Mouse (Mus musculus) neural tube, embryonic 14.5 days (tissue): ENCODE measurements around the gene Dock2. TPM values are rescaled to one million over a fixed set of nuclear protein-coding genes. Genes with fewer than 3 reads are reported as not detected.
A peak's percentile ranks its signal among the peaks of the same experiment; 100 is the strongest.

Experiments
- ATAC-seq: fragments of 200-750 bp; cut with Nextera tagmentation; 2 replicates; pipeline ENCODE4 v1.8.0; 2017; ENCODE audit warnings: low read depth, mild to moderate bottlenecking, moderate TSS enrichment, moderate library complexity
- H3K27ac ChIP-seq: fragments of 300-500 bp; sonication (generic); 2 replicates; pipeline ENCODE4 v1.5.1; 2014; ENCODE audit warnings: low read depth, mild to moderate bottlenecking, control low read depth, low read length, moderate library complexity, mixed read lengths
- H3K27me3 ChIP-seq: fragments of 300-500 bp; sonication (generic); 2 replicates; pipeline ENCODE4 v1.6.1; 2014; ENCODE audit warnings: low read length; ENCODE audit not compliant: control insufficient read depth, insufficient read depth
- H3K36me3 ChIP-seq: fragments of 300-500 bp; sonication (generic); 2 replicates; pipeline ENCODE4 v1.6.1; 2014; ENCODE audit warnings: low read length, mixed read lengths; ENCODE audit not compliant: control insufficient read depth, insufficient read depth
- H3K4me1 ChIP-seq: fragments of 300-500 bp; sonication (generic); 2 replicates; pipeline ENCODE4 v1.6.1; 2014; ENCODE audit warnings: low read length; ENCODE audit not compliant: control insufficient read depth, insufficient read depth
- H3K4me2 ChIP-seq: fragments of 300-500 bp; sonication (generic); 2 replicates; pipeline ENCODE4 v1.6.1; 2014; ENCODE audit warnings: mild to moderate bottlenecking, low read depth, low read length, control low read depth
- H3K4me3 ChIP-seq: fragments of 300-500 bp; sonication (generic); 2 replicates; pipeline ENCODE4 v1.5.1; 2014; ENCODE audit warnings: low read depth, low read length, control low read depth, mixed read lengths
- H3K9ac ChIP-seq: fragments of 300-500 bp; sonication (generic); replicated peaks from 2 replicates; pipeline ENCODE4 v1.6.1; 2014; ENCODE audit warnings: low read depth, mild to moderate bottlenecking, control low read depth, low read length, mixed read lengths
- H3K9me3 ChIP-seq: fragments of 300-500 bp; sonication (generic); 2 replicates; pipeline ENCODE4 v1.6.1; 2016; ENCODE audit warnings: low read length; ENCODE audit not compliant: control insufficient read depth
- WGBS: fragments of 180-500 bp; shearing (Covaris S2); extraction: QIAGEN DNeasy Blood & Tissue Kit; methylation state at CpG from one replicate; pipeline ENCODE4 v1.1.7; 2014; 5-methylcytosine and 5-hydroxymethylcytosine counted together
- polyA plus RNA-seq: library from polyadenylated mRNA; unstranded; fragments of >200 nt; fragmentation: Nextera tagmentation; extraction: Ambion mirVana; gene quantifications from 2 replicates; pipeline ENCODE4 v1.2.1, GENCODE M21; 2014

Dock2 gene
- polyA plus RNA-seq, 1 experiment from 2014 or later, result 0.83 TPM

DNA sequence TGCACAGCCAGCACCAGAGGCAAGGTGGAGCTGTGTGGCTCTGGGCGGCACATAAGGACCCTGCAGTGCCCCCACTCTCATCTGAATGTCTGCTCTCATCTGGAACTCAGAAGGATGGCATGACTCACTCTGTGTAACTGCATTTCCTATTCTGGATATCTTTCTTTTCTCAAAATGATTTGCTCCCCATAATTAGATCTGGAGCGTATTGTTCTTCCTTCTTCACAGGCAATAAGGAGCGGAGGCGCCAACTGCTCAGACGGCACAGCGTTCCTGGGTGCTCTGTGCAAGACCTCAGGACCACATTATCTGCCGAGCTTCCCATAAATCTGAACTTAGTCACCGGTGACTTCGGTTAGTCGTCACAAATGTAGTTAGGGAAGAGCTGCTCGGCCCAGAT, 75.4 kb downstream of the Dock2 start:
- Histone ChIP-seq H3K4me2 (no peak overlapping the region), H3K27ac (no peak overlapping the region), H3K9ac (no peak overlapping the region), H3K36me3 (no peaks in the 10 kb centered on the region), H3K4me1 (no peaks in the 10 kb centered on the region), H3K4me3 (no peak overlapping the region), H3K9me3 (no peaks in the 10 kb centered on the region), H3K27me3 (no peaks in the 10 kb centered on the region)
- ATAC-seq, result no peak
- WGBS, result 65% methylated on average over 11 of the region's 11 CpGs

DNA sequence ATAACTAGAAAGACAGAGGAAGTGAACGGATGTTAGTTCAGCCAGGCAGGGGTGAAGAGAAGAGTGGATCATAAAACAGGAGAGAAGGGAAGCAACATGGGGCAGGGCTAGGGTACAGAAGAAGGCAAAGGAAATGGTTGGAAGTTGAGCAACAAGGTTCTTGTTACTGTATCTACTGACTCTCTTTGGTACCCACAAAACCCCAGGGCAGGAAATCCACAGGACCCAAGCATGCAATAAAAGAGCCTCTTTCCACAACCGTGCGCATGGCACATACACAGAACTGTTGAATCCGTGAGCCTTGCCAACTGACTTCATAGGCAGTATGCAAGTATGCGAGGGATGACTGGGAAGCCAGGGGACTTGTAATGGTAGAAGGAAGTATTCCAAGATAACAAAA, 76.3 kb downstream of the Dock2 start:
- H3K4me2 ChIP-seq, result no peak overlapping the region
- H3K9ac ChIP-seq, result no peak overlapping the region
- no peak overlapping the region for H3K4me3 ChIP-seq
- H3K9me3 ChIP-seq, result no peaks in the 10 kb centered on the region
- H3K4me1 ChIP-seq, result no peaks in the 10 kb centered on the region
- no peak for ATAC-seq
- H3K27ac ChIP-seq, result no peak overlapping the region
- WGBS, result 91% methylated on average over 5 of the region's 5 CpGs
- no peaks in the 10 kb centered on the region for H3K36me3 ChIP-seq
- no peaks in the 10 kb centered on the region for H3K27me3 ChIP-seq

DNA sequence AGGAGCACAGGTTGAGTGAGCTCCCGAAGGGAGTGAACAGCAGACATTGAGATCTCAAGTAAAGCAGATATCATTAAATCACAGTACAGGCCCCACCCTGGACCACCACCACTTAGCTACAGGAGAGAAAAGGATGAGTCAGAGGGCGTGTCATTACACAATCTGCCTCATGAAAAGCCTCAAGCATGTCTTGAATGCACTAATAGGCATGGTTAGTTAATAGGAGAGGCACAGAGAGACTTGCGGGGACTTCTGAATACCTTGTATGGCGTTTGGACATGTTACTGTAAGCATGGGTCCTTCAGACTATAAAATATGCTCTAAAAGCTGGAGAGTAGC, 78.6 kb downstream of the Dock2 start:
- H3K27ac ChIP-seq, result no peak overlapping the region
- H3K9ac ChIP-seq, result no peak overlapping the region
- no peaks in the 10 kb centered on the region for H3K4me1 ChIP-seq
- H3K4me3 ChIP-seq, result no peak overlapping the region
- H3K36me3 ChIP-seq, result no peaks in the 10 kb centered on the region
- ATAC-seq, result no peak
- 74% methylated on average over 4 of the region's 4 CpGs for WGBS
- H3K4me2 ChIP-seq, result no peak overlapping the region
- H3K27me3 ChIP-seq, result no peaks in the 10 kb centered on the region
- H3K9me3 ChIP-seq, result no peaks in the 10 kb centered on the region

DNA sequence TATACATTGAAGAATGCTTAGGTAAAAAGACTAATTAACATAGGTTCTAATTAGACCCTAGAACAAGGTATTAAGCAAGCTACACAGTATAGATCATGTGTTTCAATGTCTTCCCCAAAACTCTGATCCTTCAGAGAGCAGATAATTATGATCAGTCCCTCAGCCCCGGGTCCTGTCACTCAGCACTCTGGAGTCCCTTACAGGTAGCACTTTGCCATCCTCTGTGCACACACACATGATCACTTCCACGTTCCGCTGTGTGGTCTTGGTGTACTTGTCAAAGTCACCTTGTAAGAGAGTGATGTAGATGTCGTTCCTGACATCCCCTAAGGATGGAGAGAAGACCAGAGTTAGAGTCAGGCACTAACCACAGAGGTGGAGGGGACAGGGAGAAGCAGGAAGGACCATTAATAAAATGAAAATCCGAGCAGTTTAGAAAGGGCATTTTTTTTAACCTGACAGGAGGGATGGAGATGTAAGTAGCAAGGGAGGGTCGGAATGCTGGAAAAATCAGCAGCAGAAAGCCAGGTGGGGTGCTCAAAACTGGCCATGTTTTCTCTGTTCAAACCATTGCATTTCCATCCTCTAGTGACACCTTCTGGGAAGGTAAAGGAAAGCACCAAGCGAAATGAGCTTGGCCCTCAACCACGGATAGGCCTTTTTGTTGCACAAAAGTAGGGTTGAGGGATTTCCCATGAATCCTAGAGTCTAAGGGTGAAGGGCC, 79.1 kb downstream of the Dock2 start:
- H3K9ac ChIP-seq, result no peak overlapping the region
- no peaks in the 10 kb centered on the region for H3K36me3 ChIP-seq
- H3K4me1 ChIP-seq, result no peaks in the 10 kb centered on the region
- no peak overlapping the region for H3K4me3 ChIP-seq
- H3K27me3 ChIP-seq, result no peaks in the 10 kb centered on the region
- no peaks in the 10 kb centered on the region for H3K9me3 ChIP-seq
- WGBS, result 58% methylated on average over 8 of the region's 8 CpGs
- peak; percentile 60 for ATAC-seq
- H3K4me2 ChIP-seq, result no peak overlapping the region
- no peak overlapping the region for H3K27ac ChIP-seq

- H3K4me3 ChIP-seq, result no peak overlapping the region
- ATAC-seq, result no peak
- no peaks in the 10 kb centered on the region for H3K27me3 ChIP-seq
- H3K36me3 ChIP-seq, result no peaks in the 10 kb centered on the region
- H3K4me1 ChIP-seq, result no peaks in the 10 kb centered on the region
- H3K9me3 ChIP-seq, result no peaks in the 10 kb centered on the region
- no peak overlapping the region for H3K9ac ChIP-seq
- WGBS, result 65% methylated on average over 6 of the region's 6 CpGs
- no peak overlapping the region for H3K27ac ChIP-seq
- no peak overlapping the region for H3K4me2 ChIP-seq
Measured at GRCm38 (mm10) chr11:34703851-34704250, 79.8 kb downstream of the Dock2 start.

DNA sequence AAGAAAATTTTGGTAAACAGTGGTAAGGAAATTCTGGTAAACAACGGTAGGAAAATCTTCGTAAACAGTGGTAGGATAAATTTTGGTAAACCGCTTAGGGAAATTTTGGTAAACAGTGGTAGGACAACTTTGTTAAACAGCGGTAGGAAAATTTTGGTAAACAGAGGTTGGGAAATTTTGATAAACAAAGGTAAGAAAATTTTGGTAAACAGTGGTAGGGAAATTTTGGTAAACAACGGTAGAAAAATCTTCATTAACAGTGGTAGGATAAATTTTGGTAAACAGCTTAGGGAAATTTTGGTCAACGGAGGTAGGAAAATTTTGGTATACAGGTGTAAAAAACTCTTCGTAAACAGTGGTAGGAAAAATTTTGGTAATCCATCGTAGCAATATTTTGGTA, 101.9 kb downstream of the Dock2 start:
- ATAC-seq, result no peak
- no peaks in the 10 kb centered on the region for H3K27me3 ChIP-seq
- H3K9ac ChIP-seq, result no peak overlapping the region
- WGBS, result 55% methylated on average over 8 of the region's 8 CpGs
- H3K9me3 ChIP-seq, result no peaks in the 10 kb centered on the region
- H3K27ac ChIP-seq, result no peak overlapping the region
- no peaks in the 10 kb centered on the region for H3K4me1 ChIP-seq
- H3K4me2 ChIP-seq, result no peak overlapping the region
- no peak overlapping the region for H3K4me3 ChIP-seq
- H3K36me3 ChIP-seq, result no peaks in the 10 kb centered on the region

DNA sequence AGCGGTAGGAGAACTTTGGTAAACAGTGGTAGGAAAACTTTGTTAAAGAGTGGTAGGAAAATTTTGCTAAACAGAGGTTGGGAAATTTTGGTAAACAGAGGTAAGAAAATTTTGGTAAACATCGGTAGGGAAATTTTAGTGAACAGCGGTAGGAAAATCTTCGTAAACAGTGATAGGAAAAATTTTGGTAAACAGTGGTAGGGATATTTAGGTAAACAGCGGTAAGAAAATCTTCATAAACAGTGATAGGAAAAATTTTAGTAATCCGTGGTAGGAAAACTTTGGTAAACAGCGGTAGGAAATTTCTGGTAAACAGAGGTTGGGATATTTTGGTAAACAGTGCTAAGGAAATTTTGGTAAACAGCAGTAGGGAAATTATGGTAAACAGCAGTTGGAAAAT, 239.1 kb downstream of the Dock2 start:
- Histone ChIP-seq H3K27me3 (no peaks in the 10 kb centered on the region), H3K36me3 (no peaks in the 10 kb centered on the region), H3K4me1 (no peaks in the 10 kb centered on the region), H3K9ac (no peak overlapping the region), H3K27ac (no peak overlapping the region), H3K4me2 (no peak overlapping the region), H3K4me3 (no peak overlapping the region), H3K9me3 (peaks cover 4% of the 10 kb centered on the region)
- ATAC-seq, result no peak
- 82% methylated on average over 7 of the region's 7 CpGs for WGBS

- H3K9ac ChIP-seq, result no peak overlapping the region
- H3K4me2 ChIP-seq, result no peak overlapping the region
- 96% methylated on average over 10 of the region's 10 CpGs for WGBS
- H3K4me1 ChIP-seq, result no peaks in the 10 kb centered on the region
- H3K4me3 ChIP-seq, result no peak overlapping the region
- H3K36me3 ChIP-seq, result no peaks in the 10 kb centered on the region
- no peaks in the 10 kb centered on the region for H3K9me3 ChIP-seq
- H3K27me3 ChIP-seq, result no peaks in the 10 kb centered on the region
- H3K27ac ChIP-seq, result no peak overlapping the region
- ATAC-seq, result no peak
Measured at GRCm38 (mm10) chr11:34532131-34532530, 251.6 kb downstream of the Dock2 start.

GRCm38 (mm10) chr11:34530971-34531370, 252.7 kb downstream of the Dock2 start:
- Histone ChIP-seq H3K9me3 (no peaks in the 10 kb centered on the region), H3K27me3 (no peaks in the 10 kb centered on the region), H3K9ac (no peak overlapping the region), H3K36me3 (no peaks in the 10 kb centered on the region), H3K4me1 (no peaks in the 10 kb centered on the region), H3K27ac (no peak overlapping the region), H3K4me3 (no peak overlapping the region), H3K4me2 (no peak overlapping the region)
- WGBS, result 96% methylated on average over 3 of the region's 3 CpGs
- ATAC-seq, result no peak
